In genomic region chr11:119547951-119548591, GRCm38 (mm10) we compare ENCODE assay signal across 8 mouse cellular contexts. TPM values are rescaled to one million over a fixed set of nuclear protein-coding genes. Genes with fewer than 3 reads are reported as not detected.
DNase-seq lines count a peak whose midpoint lies in the region; ATAC-seq and TF ChIP-seq lines count a peak whose summit lies in the region.

No protein-coding gene starts in this region.

- H3ac ChIP-seq in myocyte (ENCODE audit: control insufficient read depth, insufficient read length), result peak overlapping the region; percentile 48

- H3K27me3 ChIP-seq in hindbrain, embryonic 15.5 days, result 0 out of 2 replicates have a peak, but pooled peaks cover 2% of the 10 kb centered on the region
- peaks cover 34% of the 10 kb centered on the region for H3K27me3 ChIP-seq in myocyte (ENCODE audit: control insufficient read depth, insufficient read depth, insufficient read length)

- intact Hi-C loops in left cerebral cortex, postnatal 14 days (cut with DNase I), result loop anchor here (5.0 kb wide), 1 partner anchor 54 kb away; the partner anchor contains the start of gene Rptor

- peak overlapping the region; percentile 71 for H3K4me3 ChIP-seq in hindbrain, embryonic 15.5 days
- peak overlapping the region; percentile 8 for H3K4me3 ChIP-seq in myocyte

- peaks cover 83% of the 10 kb centered on the region for H3K4me1 ChIP-seq in hindbrain, embryonic 15.5 days (replicated peaks)

- peak; percentile 14 for DNase-seq in gastrocnemius, postnatal 10 days
- DNase-seq in gastrocnemius, adult 18-20 months (ENCODE audit: low spot score), result no peak
- DNase-seq in thymus, postnatal 0 days (ENCODE audit: low spot score), result peak; percentile 17
- no peak for DNase-seq in thymus, adult 18-20 months
- no peak for DNase-seq in ovary, adult 18-20 months (ENCODE audit: low spot score)
- no peak for DNase-seq in left cerebral cortex, postnatal 14 days (ENCODE audit: low spot score in 2 of 2)

- no peaks in the 10 kb centered on the region for H3K9me3 ChIP-seq in hindbrain, embryonic 15.5 days

- H3K79me2 ChIP-seq in myocyte (ENCODE audit: control insufficient read depth, insufficient read depth), result no peaks in the 10 kb centered on the region

- no peaks in the 10 kb centered on the region for H3K36me3 ChIP-seq in hindbrain, embryonic 15.5 days
- no peaks in the 10 kb centered on the region for H3K36me3 ChIP-seq in myocyte (ENCODE audit: control insufficient read depth, insufficient read depth)

- H3K27ac ChIP-seq in hindbrain, embryonic 15.5 days (replicated peaks), result peak overlapping the region; percentile 31

- peak overlapping the region; percentile 64 for H3K9ac ChIP-seq in hindbrain, embryonic 15.5 days

- peak overlapping the region; percentile 96 for H3K4me2 ChIP-seq in hindbrain, embryonic 15.5 days
- peak overlapping the region; percentile 98 for H3K4me2 ChIP-seq in myocyte (ENCODE audit: low read depth)

- no peak; the same call in 1 of the 2 replicates for ATAC-seq in hindbrain, embryonic 15.5 days (ENCODE audit: low FRiP score, low read depth)

- under 1% methylated on average over 34 of the region's 39 CpGs for WGBS in hindbrain, embryonic 15.5 days

- TF ChIP-seq POLR2A in myocyte (IDR thresholded peaks at IDR 0.05; ENCODE audit: insufficient read length, low read depth), result no peak

TF ChIP-seq in myocyte, 11 proteins besides CTCF, POLR2A, EP300 and RAD21:
- TF ChIP-seq SRF (IDR thresholded peaks at IDR 0.05; ENCODE audit: control insufficient read depth, insufficient read length, low read depth) (no peak), MAX (IDR thresholded peaks at IDR 0.05; ENCODE audit: low read depth) (no peak), POLR2AphosphoS2 (IDR thresholded peaks at IDR 0.05; ENCODE audit: insufficient read length, low read depth) (no peak), TCF3 (IDR thresholded peaks at IDR 0.05; ENCODE audit: insufficient read length, low read depth) (no peak), MYOG (IDR thresholded peaks at IDR 0.05; ENCODE audit: control insufficient read depth in 1 of 3, insufficient read depth in 1 of 3, insufficient read length in 2 of 3, low read depth in 2 of 3) (no peak), REST (IDR thresholded peaks at IDR 0.05; ENCODE audit: insufficient read depth, insufficient read length) (no peak), TCF12 (IDR thresholded peaks at IDR 0.05; ENCODE audit: insufficient read depth, poor library complexity, severe bottlenecking) (no peak), CEBPB (IDR thresholded peaks at IDR 0.05; ENCODE audit: insufficient read depth, poor library complexity, severe bottlenecking) (no peak), MYOD1 (IDR thresholded peaks at IDR 0.05; ENCODE audit: control insufficient read depth in 1 of 3, insufficient read length in 2 of 3, low read depth in 2 of 3) (no peak), E2F4 (IDR thresholded peaks at IDR 0.05; ENCODE audit: insufficient read depth) (no peak), USF1 (IDR thresholded peaks at IDR 0.05; ENCODE audit: low read depth) (no peak)

RNA-seq across cellular contexts. Expression of gene Nptx1, which starts 0.5 kb away (rescaled TPM):
- total RNA-seq in gastrocnemius, postnatal 10 days (2021), result under 1 TPM; 0.50 to 0.66 TPM
- total RNA-seq in gastrocnemius, adult 18-20 months (2021), result under 1 TPM; 0.05 TPM
- 0.23 and 0.31 TPM in 2 replicates for polyA plus RNA-seq in thymus, postnatal 0 days (2015; fragmentation: Nextera tagmentation; extraction: Ambion mirVana)
- polyA plus RNA-seq in hindbrain, embryonic 15.5 days (2015; fragmentation: Nextera tagmentation; extraction: Ambion mirVana), result 16.2 and 20.7 TPM in 2 replicates
- polyA plus RNA-seq in myocyte (2012; fragmentation: generic; extraction: Trizol), result 9.3 TPM
- 100 to 1,000 TPM; 112 to 122 TPM for total RNA-seq in left cerebral cortex, postnatal 14 days (2021)

RNA-seq across cellular contexts. Expression of gene Rptor, which starts 54.6 kb away (rescaled TPM):
- total RNA-seq in gastrocnemius, postnatal 10 days (2021), result 10 to 100 TPM; 30.6 to 34.8 TPM
- 10 to 100 TPM; 23.3 to 28.1 TPM for total RNA-seq in gastrocnemius, adult 18-20 months (2021)
- 12.3 and 14.0 TPM in 2 replicates for polyA plus RNA-seq in thymus, postnatal 0 days (2015; fragmentation: Nextera tagmentation; extraction: Ambion mirVana)
- polyA plus RNA-seq in hindbrain, embryonic 15.5 days (2015; fragmentation: Nextera tagmentation; extraction: Ambion mirVana), result 12.7 and 13.3 TPM in 2 replicates
- 59.5 TPM for polyA plus RNA-seq in myocyte (2012; fragmentation: generic; extraction: Trizol)
- 10 to 100 TPM; 52.8 to 56.2 TPM for total RNA-seq in left cerebral cortex, postnatal 14 days (2021)

RNA-seq across cellular contexts. Expression of gene Endov, which starts 56.9 kb away (rescaled TPM):
- total RNA-seq in gastrocnemius, postnatal 10 days (2021), result 10 to 100 TPM in 1 of 2 experiments, 1 to 10 TPM in 1; 9.7 to 12.9 TPM
- 1 to 10 TPM; 4.4 to 5.7 TPM for total RNA-seq in gastrocnemius, adult 18-20 months (2021)
- polyA plus RNA-seq in thymus, postnatal 0 days (2015; fragmentation: Nextera tagmentation; extraction: Ambion mirVana), result 17.8 and 19.4 TPM in 2 replicates
- 17.2 and 17.6 TPM in 2 replicates for polyA plus RNA-seq in hindbrain, embryonic 15.5 days (2015; fragmentation: Nextera tagmentation; extraction: Ambion mirVana)
- polyA plus RNA-seq in myocyte (2012; fragmentation: generic; extraction: Trizol), result 16.6 TPM
- 10 to 100 TPM; 23.9 to 27.1 TPM for total RNA-seq in left cerebral cortex, postnatal 14 days (2021)

Comparison
In these comparisons a context has a peak if more than half of its experiments do, and no peak if none do; other contexts are left out.
1. DNase-seq: peak in gastrocnemius, postnatal 10 days (single experiment) and thymus, postnatal 0 days (single experiment); none in gastrocnemius, adult 18-20 months (single experiment), thymus, adult 18-20 months (0 of 2), ovary, adult 18-20 months (single experiment) and left cerebral cortex, postnatal 14 days (0 of 2).
2. RNA of gene Nptx1, which starts 0.5 kb away (total RNA-seq): 112 to 122 TPM in left cerebral cortex, postnatal 14 days; 0.50 to 0.66 TPM in gastrocnemius, postnatal 10 days and 0.05 TPM in gastrocnemius, adult 18-20 months; every median in the first group is over 10 times any median in the second.